Comparison of ENCODE assay signal across 9 mouse cellular contexts in genomic region chr6:137935341-137935740, GRCm38 (mm10).
DNase-seq lines count a peak whose midpoint lies in the region; ATAC-seq and TF ChIP-seq lines count a peak whose summit lies in the region.
"Had no signal": no experiment of that assay in that cellular context is flagged by ENCODE, and none has a peak within 500 bp of the region (broad histone marks: within the 10 kb centered on the region; RNA-seq: fewer than 3 reads in every experiment).

No protein-coding gene starts in this region.

- no peak for TF ChIP-seq CTCF in brain, embryonic 14.5 days (IDR thresholded peaks at IDR 0.05; ENCODE audit: borderline replicate concordance, extremely low read depth, insufficient read depth, insufficient read length)
- no peak for TF ChIP-seq CTCF in kidney, postnatal 0 days (IDR thresholded peaks at IDR 0.05; ENCODE audit: low read depth)
- TF ChIP-seq CTCF in lung, postnatal 0 days (IDR thresholded peaks at IDR 0.05): no peak

- no peak for TF ChIP-seq EP300 in lung, postnatal 0 days (IDR thresholded peaks at IDR 0.05)

- no peak for TF ChIP-seq POLR2A in brain, embryonic 14.5 days (IDR thresholded peaks at IDR 0.05; ENCODE audit: borderline replicate concordance, extremely low read depth, insufficient read depth, insufficient read length, poor library complexity, severe bottlenecking)

- H3K4me2 ChIP-seq in hindbrain, embryonic 16.5 days (ENCODE audit: low read length): peak overlapping the region; percentile 21; the same call in 1 of the 2 replicates
- no peak overlapping the region for H3K4me2 ChIP-seq in hindbrain, embryonic 12.5 days (replicated peaks)
- peak overlapping the region; percentile 18; the same call in 1 of the 2 replicates for H3K4me2 ChIP-seq in kidney, postnatal 0 days (ENCODE audit: low read length)
- H3K4me2 ChIP-seq in lung, postnatal 0 days (replicated peaks; ENCODE audit: low read depth, low read length): peak overlapping the region; percentile 47
- H3K4me2 ChIP-seq in midbrain, embryonic 15.5 days: no peak overlapping the region
- no peak overlapping the region for H3K4me2 ChIP-seq in midbrain, embryonic 13.5 days (replicated peaks)
- H3K4me2 ChIP-seq: liver, embryonic 13.5 days had no signal

- no peaks in the 10 kb centered on the region for H3K9me3 ChIP-seq in hindbrain, embryonic 16.5 days (ENCODE audit: control insufficient read depth, low read length)
- H3K9me3 ChIP-seq in hindbrain, embryonic 12.5 days (replicated peaks): no peaks in the 10 kb centered on the region
- H3K9me3 ChIP-seq in kidney, postnatal 0 days (replicated peaks; ENCODE audit: low read length): no peaks in the 10 kb centered on the region
- no peaks in the 10 kb centered on the region for H3K9me3 ChIP-seq in lung, postnatal 0 days (ENCODE audit: low read length)
- no peaks in the 10 kb centered on the region for H3K9me3 ChIP-seq in midbrain, embryonic 15.5 days
- H3K9me3 ChIP-seq in midbrain, embryonic 13.5 days: no peaks in the 10 kb centered on the region
- H3K9me3 ChIP-seq: liver, embryonic 13.5 days had no signal

- no peak for ATAC-seq in hindbrain, embryonic 16.5 days
- ATAC-seq in hindbrain, embryonic 12.5 days (ENCODE audit: low FRiP score): no peak
- no peak for ATAC-seq in kidney, postnatal 0 days (replicated peaks; ENCODE audit: low FRiP score, low read depth)
- peak; percentile 18; the same call in 1 of the 2 replicates for ATAC-seq in lung, postnatal 0 days
- ATAC-seq in midbrain, embryonic 15.5 days (replicated peaks): no peak
- no peak for ATAC-seq in midbrain, embryonic 13.5 days

- H3K4me3 ChIP-seq in hindbrain, embryonic 16.5 days (ENCODE audit: low read length): no peak overlapping the region
- no peak overlapping the region for H3K4me3 ChIP-seq in hindbrain, embryonic 12.5 days
- H3K4me3 ChIP-seq in kidney, postnatal 0 days (replicated peaks; ENCODE audit: low read depth, low read length): no peak overlapping the region
- H3K4me3 ChIP-seq in lung, postnatal 0 days (ENCODE audit: low read depth, low read length): peak overlapping the region; percentile 16; the same call in 1 of the 2 replicates
- H3K4me3 ChIP-seq in midbrain, embryonic 15.5 days: no peak overlapping the region
- H3K4me3 ChIP-seq in midbrain, embryonic 13.5 days (replicated peaks): no peak overlapping the region
- H3K4me3 ChIP-seq: liver, embryonic 13.5 days had no signal

- no peak overlapping the region for H3K9ac ChIP-seq in hindbrain, embryonic 16.5 days (ENCODE audit: low read depth, low read length)
- H3K9ac ChIP-seq in hindbrain, embryonic 12.5 days: no peak overlapping the region
- H3K9ac ChIP-seq in kidney, postnatal 0 days (ENCODE audit: low read depth, low read length): no peak overlapping the region
- no peak overlapping the region for H3K9ac ChIP-seq in lung, postnatal 0 days (replicated peaks; ENCODE audit: low read depth)
- no peak overlapping the region for H3K9ac ChIP-seq in midbrain, embryonic 15.5 days
- H3K9ac ChIP-seq in midbrain, embryonic 13.5 days (replicated peaks): no peak overlapping the region
- H3K9ac ChIP-seq: liver, embryonic 13.5 days had no signal

- no peaks in the 10 kb centered on the region for H3K36me3 ChIP-seq in hindbrain, embryonic 16.5 days (ENCODE audit: control insufficient read depth, insufficient read depth, low read length)
- H3K36me3 ChIP-seq in hindbrain, embryonic 12.5 days: no peaks in the 10 kb centered on the region
- H3K36me3 ChIP-seq in kidney, postnatal 0 days (ENCODE audit: insufficient read depth, low read length): no peaks in the 10 kb centered on the region
- H3K36me3 ChIP-seq in lung, postnatal 0 days (ENCODE audit: insufficient read depth, low read length): no peaks in the 10 kb centered on the region
- H3K36me3 ChIP-seq in midbrain, embryonic 15.5 days (replicated peaks): no peaks in the 10 kb centered on the region
- H3K36me3 ChIP-seq in midbrain, embryonic 13.5 days: no peaks in the 10 kb centered on the region
- H3K36me3 ChIP-seq: liver, embryonic 13.5 days had no signal

- peak; percentile 61 for DNase-seq in brain, embryonic 14.5 days (ENCODE audit: low read depth)
- peak; percentile 42 for DNase-seq in kidney, postnatal 0 days (ENCODE audit: low spot score)
- DNase-seq in lung, postnatal 0 days (ENCODE audit: low spot score): peak; percentile 71
- DNase-seq in thymus, postnatal 36 days: no peak
- DNase-seq: liver, embryonic 13.5 days had no signal

- no peak overlapping the region for H3K27ac ChIP-seq in hindbrain, embryonic 16.5 days (ENCODE audit: low read depth, low read length)
- H3K27ac ChIP-seq in hindbrain, embryonic 12.5 days: no peak overlapping the region
- no peak overlapping the region for H3K27ac ChIP-seq in kidney, postnatal 0 days
- 0 out of 2 replicates have a peak overlapping the region, but pooled peaks have one; percentile 40 for H3K27ac ChIP-seq in lung, postnatal 0 days (ENCODE audit: low read length)
- H3K27ac ChIP-seq in midbrain, embryonic 15.5 days: no peak overlapping the region
- H3K27ac ChIP-seq in midbrain, embryonic 13.5 days: no peak overlapping the region
- H3K27ac ChIP-seq: liver, embryonic 13.5 days had no signal

- H3K4me1 ChIP-seq in hindbrain, embryonic 16.5 days (ENCODE audit: control insufficient read depth, insufficient read depth, low read depth, low read length): no peaks in the 10 kb centered on the region; the same call in 1 of the 2 replicates
- no peaks in the 10 kb centered on the region for H3K4me1 ChIP-seq in hindbrain, embryonic 12.5 days
- H3K4me1 ChIP-seq in kidney, postnatal 0 days (replicated peaks; ENCODE audit: insufficient read depth, low read length): no peaks in the 10 kb centered on the region
- H3K4me1 ChIP-seq in lung, postnatal 0 days (ENCODE audit: insufficient read depth, low read depth, low read length): peaks cover 12% of the 10 kb centered on the region; the same call in 1 of the 2 replicates
- no peaks in the 10 kb centered on the region for H3K4me1 ChIP-seq in midbrain, embryonic 15.5 days
- H3K4me1 ChIP-seq in midbrain, embryonic 13.5 days (replicated peaks): peaks cover 4% of the 10 kb centered on the region; the same call in 1 of the 2 replicates
- H3K4me1 ChIP-seq: liver, embryonic 13.5 days had no signal

- WGBS in hindbrain, embryonic 16.5 days: 50% methylated on average over 8 of the region's 8 CpGs
- 69% methylated on average over 8 of the region's 8 CpGs for WGBS in hindbrain, embryonic 12.5 days
- 25% methylated on average over 8 of the region's 8 CpGs for WGBS in kidney, postnatal 0 days
- WGBS in lung, postnatal 0 days: 7% methylated on average over 8 of the region's 8 CpGs
- WGBS in midbrain, embryonic 15.5 days: 58% methylated on average over 8 of the region's 8 CpGs
- WGBS in midbrain, embryonic 13.5 days: 72% methylated on average over 8 of the region's 8 CpGs

- no peaks in the 10 kb centered on the region for H3K27me3 ChIP-seq in hindbrain, embryonic 16.5 days (replicated peaks; ENCODE audit: control insufficient read depth, insufficient read depth, low read length)
- no peaks in the 10 kb centered on the region for H3K27me3 ChIP-seq in hindbrain, embryonic 12.5 days
- H3K27me3 ChIP-seq in kidney, postnatal 0 days (ENCODE audit: insufficient read depth, low read length): no peaks in the 10 kb centered on the region
- H3K27me3 ChIP-seq in lung, postnatal 0 days (replicated peaks; ENCODE audit: insufficient read depth, low read length): no peaks in the 10 kb centered on the region
- H3K27me3 ChIP-seq in midbrain, embryonic 15.5 days (replicated peaks): no peaks in the 10 kb centered on the region
- no peaks in the 10 kb centered on the region for H3K27me3 ChIP-seq in midbrain, embryonic 13.5 days
- H3K27me3 ChIP-seq: liver, embryonic 13.5 days had no signal

Comparison
In these comparisons a context has a peak if more than half of its experiments do, and no peak if none do; other contexts are left out.
1. H3K4me2 ChIP-seq: peak in hindbrain, embryonic 16.5 days (single experiment), kidney, postnatal 0 days (single experiment) and lung, postnatal 0 days (single experiment); none in hindbrain, embryonic 12.5 days (single experiment), midbrain, embryonic 15.5 days (single experiment) and midbrain, embryonic 13.5 days (single experiment).
2. DNase-seq: peak in brain, embryonic 14.5 days (single experiment), kidney, postnatal 0 days (single experiment) and lung, postnatal 0 days (single experiment); none in thymus, postnatal 36 days (0 of 2).